Mouse (Mus musculus) retina, adult 2 months (tissue): ENCODE measurements around the gene Dpep1.

Source experiments
- DNase-seq: peaks from one replicate; pipeline ENCODE4 v3.0.0-alpha.2; 2012; ENCODE audit warnings: low read depth, low spot score

Dpep1 gene

DNA sequence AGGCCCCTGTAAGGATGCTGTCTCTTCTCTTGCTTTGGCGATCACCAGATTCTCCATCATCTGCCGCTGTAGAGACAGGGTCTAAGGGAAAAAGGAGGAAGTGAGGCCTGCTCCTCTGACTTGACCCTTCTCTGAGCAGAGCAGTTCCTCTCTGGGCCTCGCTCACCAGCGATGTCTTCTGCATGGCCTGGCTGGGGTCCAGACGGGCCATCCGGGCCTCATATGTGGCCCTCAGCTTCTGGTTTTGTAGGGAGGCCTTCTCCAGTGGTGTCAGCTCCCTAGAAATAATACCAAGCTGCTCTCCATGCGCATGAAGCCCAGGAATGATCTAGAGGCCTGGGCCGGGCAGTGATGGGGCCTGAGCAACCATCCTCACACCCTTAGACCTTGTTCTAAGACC is 62.6 kb downstream of the Dpep1 start:
- no peak for DNase-seq

- no peak for DNase-seq
Measured at GRCm38 (mm10) chr8:123250940-123251339, 64.9 kb downstream of the Dpep1 start.
